Mouse (Mus musculus) forebrain, embryonic 16.5 days (tissue): Measurements from ENCODE around the gene Mindy1. TPM values are rescaled to one million over a fixed set of nuclear protein-coding genes. Genes with fewer than 3 reads are reported as not detected.

Experiments
- ATAC-seq: fragments of 200-750 bp; cut with Nextera tagmentation; 2 replicates; pipeline ENCODE4 v1.8.0; 2017; ENCODE audit warnings: mild to moderate bottlenecking, moderate library complexity
- H3K27ac ChIP-seq: fragments of 300-500 bp; sonication (generic); 2 replicates; pipeline ENCODE4 v1.5.1; 2014; ENCODE audit warnings: low read length, control low read depth
- H3K27me3 ChIP-seq: fragments of 300-500 bp; sonication (generic); replicated peaks from 2 replicates; pipeline ENCODE4 v1.6.1; 2014; ENCODE audit warnings: low read length; ENCODE audit not compliant: control insufficient read depth, insufficient read depth
- H3K36me3 ChIP-seq: fragments of 300-500 bp; sonication (generic); 2 replicates; pipeline ENCODE4 v1.6.1; 2014; ENCODE audit not compliant: control insufficient read depth, insufficient read depth
- H3K4me1 ChIP-seq: fragments of 300-500 bp; sonication (generic); replicated peaks from 2 replicates; pipeline ENCODE4 v1.6.1; 2014; ENCODE audit warnings: low read length; ENCODE audit not compliant: control insufficient read depth, insufficient read depth
- H3K4me2 ChIP-seq: fragments of 300-500 bp; sonication (generic); 2 replicates; pipeline ENCODE4 v1.6.1; 2014; ENCODE audit warnings: mild to moderate bottlenecking, low read length, control low read depth
- H3K4me3 ChIP-seq: fragments of 300-500 bp; sonication (generic); replicated peaks from 2 replicates; pipeline ENCODE4 v1.5.1; 2014; ENCODE audit warnings: mild to moderate bottlenecking, low read length, control low read depth
- H3K9ac ChIP-seq: fragments of 300-500 bp; sonication (generic); replicated peaks from 2 replicates; pipeline ENCODE4 v1.6.1; 2014; ENCODE audit warnings: low read depth, low read length, control low read depth
- H3K9me3 ChIP-seq: fragments of 300-500 bp; sonication (generic); 2 replicates; pipeline ENCODE4 v1.6.1; 2016; ENCODE audit warnings: low read length; ENCODE audit not compliant: control insufficient read depth
- WGBS: fragments of 180-500 bp; shearing (Covaris S2); extraction: QIAGEN DNeasy Blood & Tissue Kit; methylation state at CpG from one replicate; pipeline ENCODE4 v1.1.7; 2014; 5-methylcytosine and 5-hydroxymethylcytosine counted together
- polyA plus RNA-seq: library from polyadenylated mRNA; unstranded; fragments of >200 nt; fragmentation: Nextera tagmentation; extraction: Ambion mirVana; gene quantifications from 2 replicates; pipeline ENCODE4 v1.2.1, GENCODE M21; 2015

The Mindy1 gene
- polyA plus RNA-seq, 1 experiment from 2014 or later = 44.3 TPM

DNA sequence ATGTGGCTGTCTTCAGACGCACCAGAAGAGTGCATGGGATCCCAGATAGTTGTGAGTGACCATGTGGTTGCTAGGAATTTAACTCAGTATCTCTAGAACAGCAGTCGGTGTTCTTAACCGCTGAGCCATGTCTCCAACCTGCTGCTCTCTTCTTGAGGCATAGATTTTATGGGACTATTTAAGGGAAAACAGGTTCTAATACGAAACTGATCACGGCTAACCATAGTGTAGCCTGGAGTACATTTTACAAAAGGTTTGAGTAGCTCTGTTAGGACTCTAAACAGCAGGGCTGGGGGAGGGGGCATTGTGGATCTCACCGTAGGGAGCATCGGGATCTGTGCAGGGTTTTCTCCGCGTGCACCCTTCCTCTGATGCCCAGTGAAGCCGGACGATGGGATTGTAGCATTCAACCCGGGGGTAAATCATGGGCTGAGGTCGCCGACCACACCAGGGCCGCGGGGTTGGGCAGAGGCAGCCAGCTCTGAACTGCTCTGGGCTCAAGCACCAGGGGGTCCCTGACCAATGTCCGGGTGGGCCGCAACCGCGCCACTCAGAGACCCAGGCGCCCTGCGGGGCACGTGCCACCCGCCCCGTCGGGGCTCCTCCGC, 33.4 kb downstream of the Mindy1 start, which contains the start of gene Cers2:
Gene Cers2 (plus strand): TSS at position 306 of the 608 bp plus-strand sequence.
- ATAC-seq = peak; percentile 37
- peak within 1 kb of the TSS; percentile 81 for H3K4me2 ChIP-seq
- H3K4me1 ChIP-seq = peaks cover 34% of the 10 kb centered on the region
- no peaks in the 10 kb centered on the region for H3K9me3 ChIP-seq
- H3K36me3 ChIP-seq = no peaks in the 10 kb centered on the region
- H3K4me3 ChIP-seq = peak within 1 kb of the TSS; percentile 94
- H3K27me3 ChIP-seq = no peaks in the 10 kb centered on the region
- H3K27ac ChIP-seq = peak within 1 kb of the TSS; percentile 91
- peak within 1 kb of the TSS; percentile 100 for H3K9ac ChIP-seq
- WGBS = 2% methylated on average over 27 of the region's 27 CpGs

DNA sequence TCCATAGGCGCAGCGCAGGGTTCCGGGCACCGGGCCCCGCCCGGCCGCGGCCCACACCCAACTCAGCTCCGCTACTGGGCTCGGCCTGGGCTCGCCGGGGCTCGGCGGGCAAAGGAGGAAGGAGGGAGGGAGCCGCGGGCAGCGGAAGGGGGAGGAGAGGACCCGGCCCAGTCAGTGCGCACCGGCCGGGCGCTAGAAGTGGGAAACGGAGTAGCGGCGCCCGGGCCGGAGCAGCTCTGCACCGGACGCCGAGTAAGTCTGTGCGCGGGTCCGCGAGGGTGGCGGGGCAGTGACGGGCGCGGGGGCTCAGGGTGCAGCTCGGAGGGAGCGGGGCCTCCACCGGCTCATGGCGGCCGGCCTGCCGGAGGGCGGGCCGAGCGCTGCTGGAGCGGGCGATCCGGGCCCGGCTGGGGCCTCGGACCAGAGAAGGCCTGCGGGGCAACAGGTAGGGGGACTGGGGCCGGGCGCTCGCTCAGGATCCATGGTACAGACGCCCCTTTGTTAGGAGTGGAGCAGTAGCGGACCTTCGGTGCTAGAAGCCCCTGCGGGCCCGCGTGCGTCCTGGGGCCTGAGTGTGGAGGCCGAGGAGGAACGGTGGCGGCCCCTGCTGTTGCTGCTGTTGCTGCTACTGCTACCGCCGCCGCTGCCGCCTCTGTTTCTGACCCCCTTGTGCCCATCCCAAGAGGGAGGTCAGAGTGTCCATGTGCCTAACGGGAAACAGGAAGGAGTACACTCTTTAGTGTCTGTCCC, 34.1 kb downstream of the Mindy1 start:
- peak overlapping the region; percentile 100 for H3K9ac ChIP-seq
- H3K9me3 ChIP-seq = no peaks in the 10 kb centered on the region
- under 1% methylated on average over 69 of the region's 71 CpGs for WGBS
- no peaks in the 10 kb centered on the region for H3K36me3 ChIP-seq
- H3K4me2 ChIP-seq = peak overlapping the region; percentile 81
- H3K27me3 ChIP-seq = no peaks in the 10 kb centered on the region
- peak; percentile 93 for ATAC-seq
- H3K4me3 ChIP-seq = peak overlapping the region; percentile 94
- H3K4me1 ChIP-seq = peaks cover 34% of the 10 kb centered on the region
- peak overlapping the region; percentile 91 for H3K27ac ChIP-seq

DNA sequence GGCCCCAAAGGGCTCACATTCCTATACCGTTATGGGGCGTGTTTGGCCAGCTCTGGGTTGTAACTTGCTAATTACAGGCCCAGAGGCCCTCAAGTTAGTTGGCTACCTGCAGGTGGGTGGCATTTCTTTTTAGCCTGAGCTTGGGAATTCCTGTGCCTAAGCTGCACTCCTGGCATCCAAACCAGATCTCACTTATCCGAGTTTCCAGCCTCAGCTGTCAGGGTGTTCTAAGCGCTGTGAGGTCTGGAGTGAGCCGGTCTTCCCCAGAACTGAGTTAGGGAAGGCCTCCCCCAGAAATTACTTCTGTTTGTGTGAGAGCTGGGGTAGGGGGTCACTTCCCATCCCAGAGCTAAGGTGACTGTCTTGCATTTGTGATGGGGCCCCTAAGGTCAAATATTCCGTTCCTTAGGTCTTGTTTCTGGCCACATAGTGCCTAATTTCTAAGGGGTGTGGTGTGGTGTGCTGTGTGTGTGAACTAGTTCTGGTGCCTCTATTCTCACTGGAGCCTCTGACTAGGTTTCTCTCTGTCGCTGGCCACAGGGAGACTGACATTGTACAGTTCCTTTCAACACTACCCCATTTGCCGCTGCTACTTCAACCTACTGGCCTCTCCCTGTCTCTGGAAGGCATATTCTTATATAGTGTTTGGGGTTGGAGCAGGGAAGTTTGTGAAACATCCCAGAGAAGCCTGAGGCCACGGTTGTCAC, 34.9 kb downstream of the Mindy1 start:
- Histone ChIP-seq H3K9me3 (no peaks in the 10 kb centered on the region), H3K4me2 (peak overlapping the region; percentile 81), H3K27ac (peak overlapping the region; percentile 91), H3K4me3 (peak overlapping the region; percentile 94), H3K4me1 (peaks cover 34% of the 10 kb centered on the region), H3K36me3 (0 out of 2 replicates have a peak, but pooled peaks cover under 1% of the 10 kb centered on the region), H3K9ac (peak overlapping the region; percentile 100), H3K27me3 (no peaks in the 10 kb centered on the region)
- WGBS = 13% methylated on average over 9 of the region's 9 CpGs
- peak; percentile 1; the same call in 1 of the 2 replicates for ATAC-seq

DNA sequence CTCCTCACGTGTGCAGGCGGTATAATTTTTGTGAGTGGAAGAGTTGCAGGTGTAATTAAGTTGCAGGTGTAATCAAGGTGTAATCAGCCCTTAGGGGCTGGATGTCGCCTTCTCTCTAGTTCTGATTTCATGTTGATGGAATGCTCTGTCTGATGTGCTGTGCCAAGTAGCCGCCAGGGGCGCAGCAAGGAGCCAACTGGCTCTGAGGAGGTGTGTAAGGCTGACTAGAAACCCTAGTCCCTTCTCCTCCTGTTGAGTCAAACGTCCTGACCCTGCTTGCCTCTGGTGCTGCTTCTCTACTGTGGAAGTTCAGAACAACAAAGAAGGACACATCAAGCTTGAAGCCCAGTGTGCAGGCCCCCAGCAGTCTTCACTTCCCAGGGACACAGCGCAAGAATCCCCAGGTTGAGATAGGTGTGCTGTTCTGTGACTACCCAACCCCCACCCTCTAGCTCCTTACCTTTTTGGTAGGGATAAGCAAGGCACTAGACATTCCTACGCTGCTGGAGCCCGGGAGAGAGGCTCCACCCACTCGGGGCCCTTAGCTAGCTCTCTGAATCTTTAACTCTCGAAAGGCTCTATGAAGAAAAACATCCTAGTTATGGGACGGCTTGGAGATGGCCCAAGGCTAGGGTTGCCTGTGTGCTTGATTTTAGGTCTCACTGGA, 36.4 kb downstream of the Mindy1 start:
- no peak overlapping the region for H3K9ac ChIP-seq
- 20% methylated on average over 12 of the region's 12 CpGs for WGBS
- H3K9me3 ChIP-seq = no peaks in the 10 kb centered on the region
- peaks cover 10% of the 10 kb centered on the region for H3K36me3 ChIP-seq
- no peaks in the 10 kb centered on the region for H3K27me3 ChIP-seq
- no peak overlapping the region for H3K4me2 ChIP-seq
- no peak overlapping the region for H3K4me3 ChIP-seq
- H3K27ac ChIP-seq = no peak overlapping the region
- ATAC-seq = no peak
- peaks cover 34% of the 10 kb centered on the region for H3K4me1 ChIP-seq

DNA sequence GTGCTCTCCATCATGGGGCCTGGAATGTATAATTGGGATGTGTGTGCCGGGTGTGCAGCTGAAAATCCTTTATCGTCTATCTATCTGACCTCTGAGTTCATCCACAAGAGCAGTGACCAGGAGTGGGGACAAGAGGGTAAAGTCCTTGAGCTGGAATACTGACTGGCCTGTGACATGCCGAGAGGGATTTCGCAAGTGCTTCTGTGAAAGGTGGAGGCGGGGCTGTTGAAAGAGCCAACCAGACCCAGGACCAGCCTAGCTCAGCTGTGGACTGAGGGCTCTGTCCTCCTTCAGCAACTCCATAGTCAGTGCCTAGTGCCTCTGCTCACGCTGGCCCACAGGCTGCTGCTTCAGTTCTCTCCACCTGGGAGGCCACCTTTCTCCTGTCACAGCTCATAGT, 37.4 kb downstream of the Mindy1 start:
- ATAC-seq = no peak
- Histone ChIP-seq H3K4me2 (no peak overlapping the region), H3K4me3 (no peak overlapping the region), H3K27me3 (no peaks in the 10 kb centered on the region), H3K4me1 (peaks cover 34% of the 10 kb centered on the region), H3K9me3 (no peaks in the 10 kb centered on the region), H3K27ac (no peak overlapping the region), H3K9ac (no peak overlapping the region), H3K36me3 (peaks cover 17% of the 10 kb centered on the region)
- 38% methylated on average over 6 of the region's 6 CpGs for WGBS

DNA sequence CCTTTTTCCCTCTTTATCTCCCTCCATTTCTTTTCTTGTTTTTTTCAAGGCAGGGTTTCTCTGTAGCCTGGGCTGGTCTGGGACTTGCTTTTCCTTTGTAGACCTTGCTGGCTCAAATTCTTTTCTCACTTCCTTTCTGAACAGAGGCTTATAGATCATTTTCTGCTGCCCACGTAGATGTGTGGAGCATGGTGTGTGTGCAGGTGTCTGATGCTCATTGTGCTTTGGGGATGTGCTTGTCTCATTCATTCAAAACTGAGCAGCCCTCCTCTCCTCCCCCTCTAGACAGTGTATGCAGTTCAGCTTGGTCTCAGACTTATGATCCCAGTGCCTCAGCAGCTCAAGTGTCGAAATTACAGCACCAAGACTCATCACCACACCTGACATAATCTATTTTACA, 38.0 kb downstream of the Mindy1 start:
- Histone ChIP-seq H3K27me3 (no peaks in the 10 kb centered on the region), H3K4me3 (no peak overlapping the region), H3K9me3 (no peaks in the 10 kb centered on the region), H3K36me3 (peaks cover 20% of the 10 kb centered on the region), H3K9ac (no peak overlapping the region), H3K4me2 (no peak overlapping the region), H3K27ac (no peak overlapping the region), H3K4me1 (peaks cover 34% of the 10 kb centered on the region)
- WGBS = 72% methylated on average over 2 of the region's 2 CpGs
- no peak for ATAC-seq

DNA sequence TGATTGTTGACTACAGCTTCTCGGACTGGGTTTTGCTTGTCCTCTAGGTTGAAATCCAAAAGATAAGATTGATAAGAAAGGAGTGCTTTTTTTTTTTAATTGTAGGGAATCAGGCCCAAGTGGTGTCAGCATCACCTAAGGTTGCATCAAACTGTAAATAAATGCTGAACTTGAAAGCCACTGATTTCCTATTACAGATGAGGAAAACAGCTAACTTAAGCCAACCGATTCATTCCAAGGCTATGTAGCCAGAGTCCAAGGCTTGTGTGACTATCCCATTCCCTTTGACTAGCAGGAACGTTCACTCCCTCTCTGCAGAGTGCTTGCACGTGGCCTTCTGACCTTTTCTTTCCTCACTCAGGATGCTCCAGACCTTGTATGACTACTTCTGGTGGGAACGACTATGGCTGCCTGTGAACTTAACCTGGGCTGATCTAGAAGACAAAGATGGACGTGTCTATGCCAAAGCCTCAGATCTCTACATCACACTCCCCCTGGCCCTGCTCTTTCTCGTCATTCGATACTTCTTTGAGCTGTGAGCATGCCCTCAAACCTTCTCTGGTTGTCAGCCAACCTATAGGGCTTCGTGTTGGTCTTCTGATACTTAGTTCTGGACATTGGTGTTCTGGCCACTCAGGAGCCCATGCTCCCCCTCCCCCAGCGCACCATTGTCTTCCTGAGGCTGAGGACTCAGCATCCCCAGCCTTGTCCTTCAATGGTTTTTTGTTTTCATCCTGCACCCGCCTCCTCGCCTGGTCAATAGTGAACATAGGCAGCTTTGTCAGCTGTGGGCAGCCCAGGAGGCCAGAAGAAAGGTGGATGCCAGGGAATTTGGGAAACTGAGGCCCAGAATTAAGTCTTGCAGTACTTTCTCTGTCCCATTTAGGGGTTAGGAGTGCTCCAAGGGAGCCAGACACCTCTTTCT, 38.8 kb downstream of the Mindy1 start:
- H3K9me3 ChIP-seq = no peaks in the 10 kb centered on the region
- no peaks in the 10 kb centered on the region for H3K27me3 ChIP-seq
- H3K4me3 ChIP-seq = no peak overlapping the region
- H3K36me3 ChIP-seq = peaks cover 27% of the 10 kb centered on the region
- H3K4me2 ChIP-seq = no peak overlapping the region
- ATAC-seq = no peak
- no peak overlapping the region for H3K27ac ChIP-seq
- 69% methylated on average over 12 of the region's 12 CpGs for WGBS
- no peak overlapping the region for H3K9ac ChIP-seq
- peaks cover 27% of the 10 kb centered on the region for H3K4me1 ChIP-seq

DNA sequence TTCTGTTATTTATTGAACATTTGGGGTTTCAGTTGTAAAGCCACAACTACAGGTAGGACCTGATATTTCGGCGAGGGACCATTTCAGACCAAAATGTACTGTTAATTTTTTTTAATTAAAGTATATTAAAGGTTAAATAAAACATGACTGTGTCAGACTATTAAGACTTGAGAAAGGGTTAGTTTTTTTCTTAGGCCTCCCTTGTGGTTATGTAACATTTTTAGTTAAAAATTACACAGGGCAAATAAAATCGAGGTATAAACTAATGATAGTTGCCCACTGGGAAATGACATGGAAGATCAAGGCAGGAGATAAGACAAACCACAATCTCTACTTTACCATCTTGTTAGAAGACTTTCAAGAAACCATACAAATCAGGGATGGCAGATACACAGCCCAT, 42.3 kb downstream of the Mindy1 start:
- ATAC-seq = no peak
- H3K9ac ChIP-seq = no peak overlapping the region
- no peak overlapping the region for H3K4me3 ChIP-seq
- no peaks in the 10 kb centered on the region for H3K9me3 ChIP-seq
- peaks cover 38% of the 10 kb centered on the region for H3K36me3 ChIP-seq
- H3K4me1 ChIP-seq = peaks cover 4% of the 10 kb centered on the region; the same call in 1 of the 2 replicates
- 96% methylated on average over 3 of the region's 3 CpGs for WGBS
- no peak overlapping the region for H3K27ac ChIP-seq
- H3K4me2 ChIP-seq = no peak overlapping the region
- H3K27me3 ChIP-seq = no peaks in the 10 kb centered on the region
